Mouse (Mus musculus): ENCODE results near the gene Rhbdf1.
A peak's percentile ranks its signal among the peaks of the same experiment; 100 is the strongest.
"Not testable (repeated sequence)": the region's sequence is repeated elsewhere in the genome, so short reads cannot be mapped to it uniquely, and the experiment has no call there.

Rhbdf1 gene

GRCm38 (mm10) chr11:32221225-32221950, 712 bp downstream of the Rhbdf1 start:
- DNase-seq (ENCODE audit: low read depth, low spot score) = no peak

- no peak for DNase-seq (ENCODE audit: low read depth, low spot score)
These were observed 1.4 kb downstream of the Rhbdf1 start for GRCm38 (mm10) chr11:32220607-32221224.

GRCm38 (mm10) chr11:32219287-32219686, 2.8 kb downstream of the Rhbdf1 start:
- DNase-seq (ENCODE audit: low read depth, low spot score) = no peak

GRCm38 (mm10) chr11:32218501-32219050, 3.5 kb downstream of the Rhbdf1 start:
- DNase-seq (ENCODE audit: low read depth, low spot score) = no peak

GRCm38 (mm10) chr11:32216851-32217250, 5.2 kb downstream of the Rhbdf1 start:
- peak; percentile 80 for DNase-seq (ENCODE audit: low read depth, low spot score)

GRCm38 (mm10) chr11:32215372-32216162, 6.5 kb downstream of the Rhbdf1 start:
- no peak for DNase-seq (ENCODE audit: low read depth, low spot score)

GRCm38 (mm10) chr11:32210623-32211022, 11.5 kb downstream of the Rhbdf1 start:
- DNase-seq (ENCODE audit: low read depth, low spot score) = no peak

- DNase-seq (ENCODE audit: low read depth, low spot score) = peak; percentile 97
These were observed 16.8 kb downstream of the Rhbdf1 start, which contains the start of gene Snrnp25 for GRCm38 (mm10) chr11:32205058-32205873. TSS of gene Snrnp25 (plus strand) at chr11:32205415.

GRCm38 (mm10) chr11:32201922-32202685, 20.0 kb downstream of the Rhbdf1 start:
- no peak for DNase-seq (ENCODE audit: low read depth, low spot score)

- not testable (repeated sequence) for DNase-seq (ENCODE audit: low read depth, low spot score)
These were observed 21.1 kb downstream of the Rhbdf1 start for GRCm38 (mm10) chr11:32200992-32201391.

- no peak for DNase-seq (ENCODE audit: low read depth, low spot score)
These were observed 22.0 kb downstream of the Rhbdf1 start, which contains the start of gene Il9r for GRCm38 (mm10) chr11:32200075-32200601. TSS of gene Il9r (minus strand) at chr11:32200279.

GRCm38 (mm10) chr11:32199230-32199629, 22.9 kb downstream of the Rhbdf1 start:
- no peak for DNase-seq (ENCODE audit: low read depth, low spot score)

GRCm38 (mm10) chr11:32198256-32198955, 23.7 kb downstream of the Rhbdf1 start:
- no peak for DNase-seq (ENCODE audit: low read depth, low spot score)

GRCm38 (mm10) chr11:32197766-32198165, 24.3 kb downstream of the Rhbdf1 start:
- DNase-seq (ENCODE audit: low read depth, low spot score) = no peak

- no peak for DNase-seq (ENCODE audit: low read depth, low spot score)
These were observed 25.4 kb downstream of the Rhbdf1 start for GRCm38 (mm10) chr11:32196727-32197126.

GRCm38 (mm10) chr11:32195867-32196540, 26.1 kb downstream of the Rhbdf1 start:
- DNase-seq (ENCODE audit: low read depth, low spot score) = no peak

GRCm38 (mm10) chr11:32194626-32195025, 27.5 kb downstream of the Rhbdf1 start:
- DNase-seq (ENCODE audit: low read depth, low spot score) = no peak

GRCm38 (mm10) chr11:32194086-32194485, 28.0 kb downstream of the Rhbdf1 start:
- no peak for DNase-seq (ENCODE audit: low read depth, low spot score)

- DNase-seq (ENCODE audit: low read depth, low spot score) = no peak
These were observed 28.9 kb downstream of the Rhbdf1 start for GRCm38 (mm10) chr11:32193156-32193555.
